Mouse (Mus musculus): ENCODE measurements around the gene Ldb1. TPM values are rescaled to one million over a fixed set of nuclear protein-coding genes. Genes with fewer than 3 reads are reported as not detected.

Gene Ldb1
- total RNA-seq, 4 experiments from 2014 or later: 37.1 to 51.0 (median 42.0) TPM

Other genes starting within 250 kb of the Ldb1 start
- gene Kcnip2, start 229.2 kb downstream of the Ldb1 start, total RNA-seq (2022): 100 to 1,000 TPM; 173 to 231 (median 203) TPM
- gene Armh3, start 46.7 kb downstream of the Ldb1 start, total RNA-seq (2022): 10 to 100 TPM; 14.8 to 19.0 (median 16.0) TPM
- 1 to 10 TPM; 5.3 to 6.7 (median 6.1) TPM for gene Hps6, start 41.7 kb downstream of the Ldb1 start, total RNA-seq (2022)
- gene Pprc1, start 328 bp downstream of the Ldb1 start, total RNA-seq (2022): 10 to 100 TPM; 12.3 to 17.0 (median 13.8) TPM
- gene Nolc1, start 30.6 kb upstream of the Ldb1 start, total RNA-seq (2022): 10 to 100 TPM; 18.4 to 19.6 (median 18.7) TPM
- gene Elovl3, start 86.7 kb upstream of the Ldb1 start, total RNA-seq (2022): under 1 TPM in 1 of 4 experiments, not detected in 3; 0.19 TPM
- 1 to 10 TPM in 2 of 4 experiments, under 1 TPM in 2; 0.34 to 1.7 (median 1.1) TPM for gene Pitx3, start 103.1 kb upstream of the Ldb1 start, total RNA-seq (2022)
- gene Gbf1, start 107.3 kb upstream of the Ldb1 start, total RNA-seq (2022): 10 to 100 TPM; 37.7 to 45.6 (median 41.9) TPM

Measured in heart, adult 8-10 months (tissue).